Mouse (Mus musculus): ENCODE results near the gene Tmem63a.

DNA sequence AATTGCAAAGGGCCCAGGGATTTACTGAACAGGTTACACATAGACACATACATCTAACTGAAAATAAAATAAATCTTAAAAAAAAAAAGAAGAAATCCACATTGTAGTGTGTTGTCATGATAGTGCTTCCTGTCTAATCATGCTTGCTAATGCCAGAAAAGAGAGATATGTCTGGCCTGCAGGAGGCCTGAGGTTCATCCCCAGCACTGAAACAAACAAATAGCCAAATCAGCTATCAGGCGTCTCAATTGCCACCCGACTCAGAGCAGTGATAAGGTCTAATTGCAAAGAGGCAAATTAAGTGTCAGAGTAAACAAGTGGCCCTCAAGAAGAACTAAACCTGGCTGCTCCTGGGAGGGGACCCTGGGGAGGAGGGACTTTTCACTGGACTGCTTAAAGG, 12.5 kb upstream of the Tmem63a start:
- TF ChIP-seq CTCF (IDR thresholded peaks at IDR 0.05; ENCODE audit: low read depth, low read length) (no peak), POLR2A (IDR thresholded peaks at IDR 0.05; ENCODE audit: extremely low read depth, insufficient read depth, low read length) (no peak)
